Mouse (Mus musculus) megakaryocyte, embryonic 14.5 days (primary cell): ENCODE results near the gene Msl2.

Experiments used
- FLI1 ChIP-seq: IDR thresholded peaks from 2 replicates; pipeline ENCODE4 v1.6.1; 2012; ENCODE audit warnings: low read length, inconsistent platforms, mixed read lengths
- GATA1 ChIP-seq: IDR thresholded peaks from 3 replicates; pipeline ENCODE4 v1.6.1; 2012; ENCODE audit warnings: mixed read lengths, low read length, inconsistent platforms, borderline replicate concordance

DNA sequence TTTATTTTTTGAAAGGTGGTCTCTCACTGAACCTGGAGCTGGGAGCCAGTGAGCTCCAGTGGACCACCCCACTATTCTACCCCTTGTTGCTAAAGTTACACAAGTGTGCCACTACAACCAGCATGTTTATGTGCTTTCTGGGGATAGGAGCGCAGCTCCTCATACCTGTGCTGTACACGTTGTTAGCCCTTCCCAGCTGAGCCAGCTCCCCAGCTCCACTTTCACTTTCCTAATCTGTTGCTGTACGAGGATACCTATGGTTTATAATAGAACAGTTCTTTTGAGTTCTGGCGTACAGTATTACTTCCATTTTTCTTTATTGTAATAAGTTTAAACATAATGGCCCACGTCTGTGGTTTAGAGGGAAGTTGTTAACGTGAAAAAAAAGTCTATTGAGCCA is 25.5 kb downstream of the Msl2 start:
- TF ChIP-seq GATA1 = no peak
- TF ChIP-seq FLI1 = no peak
